Mouse (Mus musculus): ENCODE measurements around the gene Scn1b.

DNA sequence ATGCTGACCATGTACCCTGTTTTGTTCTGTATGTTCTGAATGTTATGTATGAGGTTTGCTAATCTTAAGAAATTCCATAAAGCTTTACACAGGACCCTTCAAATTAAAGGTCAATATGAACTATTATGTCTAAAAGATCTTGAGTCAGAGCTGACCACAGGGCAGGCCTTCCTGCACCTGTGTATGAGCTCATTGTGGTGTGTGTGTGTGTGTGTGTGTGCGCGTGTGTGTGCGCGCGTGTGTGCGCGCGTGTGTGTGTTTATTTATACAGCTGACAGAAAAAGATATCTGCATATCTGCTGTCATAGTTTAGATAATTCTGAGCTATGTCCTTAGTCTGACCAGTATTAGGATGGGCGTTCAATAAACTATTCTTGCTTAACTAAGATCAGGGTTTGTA, 43.7 kb upstream of the Scn1b start:
- TF ChIP-seq ZNF384 (IDR thresholded peaks at IDR 0.05; ENCODE audit: low read depth, low read length) (no peak), CTCF (conservative IDR thresholded peaks at IDR 0.05 in 1 of 2, IDR thresholded peaks at IDR 0.05 in 1 of 2; ENCODE audit: low read depth in 2 of 2, low read length in 2 of 2) (no peak), JUND (conservative IDR thresholded peaks at IDR 0.05; ENCODE audit: low read depth, low read length) (no peak), ZC3H11A (IDR thresholded peaks at IDR 0.05; ENCODE audit: low read depth, low read length) (no peak), HCFC1 (IDR thresholded peaks at IDR 0.05; ENCODE audit: low read depth, low read length) (no peak), POLR2A (IDR thresholded peaks at IDR 0.05; ENCODE audit: low read depth, low read length) (no peak), ZKSCAN1 (IDR thresholded peaks at IDR 0.05; ENCODE audit: borderline replicate concordance, low read depth, low read length) (no peak), POLR2AphosphoS2 (IDR thresholded peaks at IDR 0.05; ENCODE audit: low read depth, low read length) (no peak), BHLHE40 (IDR thresholded peaks at IDR 0.05; ENCODE audit: low read depth, low read length) (no peak), EP300 (IDR thresholded peaks at IDR 0.05; ENCODE audit: low read length) (no peak), USF1 (IDR thresholded peaks at IDR 0.05; ENCODE audit: low read depth, low read length) (no peak), MYC (IDR thresholded peaks at IDR 0.05; ENCODE audit: low read depth, low read length) (no peak)
